8 mouse cellular contexts compared by ENCODE assay signal in the genomic region with DNA sequence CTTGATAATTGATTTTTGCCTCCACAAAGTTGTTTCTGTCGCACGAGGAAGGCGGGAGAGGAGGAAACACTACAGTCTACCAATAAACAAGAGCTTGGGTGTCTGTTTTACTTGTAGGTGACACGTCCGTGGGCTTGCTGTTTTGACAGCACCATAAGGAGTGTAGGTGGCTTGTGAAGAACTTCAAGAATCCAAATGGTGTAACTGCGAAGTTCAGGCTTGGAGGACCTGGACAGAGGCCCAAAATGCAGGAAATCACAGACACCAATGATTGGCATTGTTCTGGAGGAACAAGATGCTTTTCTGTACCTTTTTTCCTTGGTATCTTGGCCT.
DNase-seq lines count a peak whose midpoint lies in the region; ATAC-seq and TF ChIP-seq lines count a peak whose summit lies in the region.

No protein-coding gene starts in this region.

- peak overlapping the region; percentile 78 for H3K9ac ChIP-seq in heart, embryonic 14.5 days (ENCODE audit: low read length)
- peak overlapping the region; percentile 48 for H3K9ac ChIP-seq in hindbrain, embryonic 14.5 days
- peak overlapping the region; percentile 37 for H3K9ac ChIP-seq in limb, embryonic 15.5 days
- peak overlapping the region; percentile 51 for H3K9ac ChIP-seq in neural tube, embryonic 15.5 days (replicated peaks)

- no peaks in the 10 kb centered on the region for H3K9me3 ChIP-seq in heart, embryonic 14.5 days (ENCODE audit: control insufficient read depth, low read length)
- no peaks in the 10 kb centered on the region for H3K9me3 ChIP-seq in hindbrain, embryonic 14.5 days (ENCODE audit: control insufficient read depth, low read length)
- H3K9me3 ChIP-seq in limb, embryonic 15.5 days: no peaks in the 10 kb centered on the region
- H3K9me3 ChIP-seq in neural tube, embryonic 15.5 days (replicated peaks): no peaks in the 10 kb centered on the region

- no peaks in the 10 kb centered on the region for H3K36me3 ChIP-seq in heart, embryonic 14.5 days (ENCODE audit: control insufficient read depth, insufficient read depth, low read length)
- H3K36me3 ChIP-seq in hindbrain, embryonic 14.5 days (replicated peaks; ENCODE audit: control insufficient read depth, insufficient read depth): no peaks in the 10 kb centered on the region
- no peaks in the 10 kb centered on the region for H3K36me3 ChIP-seq in limb, embryonic 15.5 days
- no peaks in the 10 kb centered on the region for H3K36me3 ChIP-seq in neural tube, embryonic 15.5 days

- peak overlapping the region; percentile 80 to 86 for H3K27ac ChIP-seq in heart, embryonic 14.5 days (replicated peaks in 1 of 2; ENCODE audit: control insufficient read depth in 1 of 2, insufficient read depth in 1 of 2, low read depth in 2 of 2, low read length in 2 of 2)
- H3K27ac ChIP-seq in bone marrow, adult 2 months (ENCODE audit: control insufficient read depth, insufficient read depth, low read depth, low read length, poor library complexity): peak overlapping the region; percentile 86
- H3K27ac ChIP-seq in hindbrain, embryonic 14.5 days: peak overlapping the region; percentile 20; the same call in 1 of the 2 replicates
- peak overlapping the region; percentile 87 for H3K27ac ChIP-seq in limb, embryonic 15.5 days
- peak overlapping the region; percentile 75 for H3K27ac ChIP-seq in neural tube, embryonic 15.5 days (replicated peaks)

- H3K4me3 ChIP-seq in heart, embryonic 14.5 days (ENCODE audit: control insufficient read depth in 1 of 2, insufficient read depth in 1 of 2, low read depth in 1 of 2, low read length in 2 of 2): peak overlapping the region; percentile 55 to 56
- H3K4me3 ChIP-seq in bone marrow, adult 2 months (replicated peaks; ENCODE audit: control insufficient read depth, low read depth, low read length): peak overlapping the region; percentile 83
- peak overlapping the region; percentile 47 for H3K4me3 ChIP-seq in hindbrain, embryonic 14.5 days (replicated peaks; ENCODE audit: low read length)
- peak overlapping the region; percentile 53 for H3K4me3 ChIP-seq in limb, embryonic 15.5 days
- H3K4me3 ChIP-seq in neural tube, embryonic 15.5 days (replicated peaks): peak overlapping the region; percentile 49

- 2% methylated on average over 6 of the region's 6 CpGs for WGBS in heart, embryonic 14.5 days
- under 1% methylated on average over 6 of the region's 6 CpGs for WGBS in bone marrow, adult 2 months
- 4% methylated on average over 6 of the region's 6 CpGs for WGBS in hindbrain, embryonic 14.5 days
- WGBS in limb, embryonic 15.5 days: 3% methylated on average over 6 of the region's 6 CpGs
- 6% methylated on average over 6 of the region's 6 CpGs for WGBS in neural tube, embryonic 15.5 days

- H3K4me1 ChIP-seq in heart, embryonic 14.5 days (ENCODE audit: control insufficient read depth in 2 of 2, insufficient read depth in 2 of 2, low read length in 2 of 2): peaks cover 9 to 41% of the 10 kb centered on the region in 2 experiments
- peaks cover 4% of the 10 kb centered on the region; the same call in 1 of the 2 replicates for H3K4me1 ChIP-seq in bone marrow, adult 2 months (ENCODE audit: control insufficient read depth, insufficient read depth, low read length)
- H3K4me1 ChIP-seq in hindbrain, embryonic 14.5 days (replicated peaks; ENCODE audit: control insufficient read depth, insufficient read depth, low read length): peaks cover 16% of the 10 kb centered on the region
- H3K4me1 ChIP-seq in limb, embryonic 15.5 days: peaks cover 18% of the 10 kb centered on the region
- peaks cover 25% of the 10 kb centered on the region for H3K4me1 ChIP-seq in neural tube, embryonic 15.5 days

- H3K4me2 ChIP-seq in heart, embryonic 14.5 days (ENCODE audit: low read length): peak overlapping the region; percentile 86
- peak overlapping the region; percentile 52 for H3K4me2 ChIP-seq in hindbrain, embryonic 14.5 days (replicated peaks)
- H3K4me2 ChIP-seq in limb, embryonic 15.5 days: peak overlapping the region; percentile 77
- peak overlapping the region; percentile 79 for H3K4me2 ChIP-seq in neural tube, embryonic 15.5 days

- no peak for TF ChIP-seq POLR2A in bone marrow, adult 2 months (IDR thresholded peaks at IDR 0.05; ENCODE audit: borderline replicate concordance, control insufficient read depth, low read depth, low read length)

- no peak for ATAC-seq in heart, embryonic 14.5 days (ENCODE audit: insufficient number of reproducible peaks, insufficient read depth, low FRiP score, low read depth)
- 0 out of 2 replicates have a peak, but pooled peaks have one; percentile 26 for ATAC-seq in hindbrain, embryonic 14.5 days (ENCODE audit: low FRiP score)
- no peak for ATAC-seq in limb, embryonic 15.5 days (ENCODE audit: insufficient number of reproducible peaks, low FRiP score, low TSS enrichment, low read depth)
- ATAC-seq in neural tube, embryonic 15.5 days (ENCODE audit: low FRiP score): peak; percentile 39; the same call in 1 of the 2 replicates

- no peaks in the 10 kb centered on the region for H3K27me3 ChIP-seq in heart, embryonic 14.5 days (ENCODE audit: control insufficient read depth, insufficient read depth, low read length)
- no peaks in the 10 kb centered on the region for H3K27me3 ChIP-seq in hindbrain, embryonic 14.5 days (ENCODE audit: control insufficient read depth, insufficient read depth, low read length)
- no peaks in the 10 kb centered on the region for H3K27me3 ChIP-seq in limb, embryonic 15.5 days
- no peaks in the 10 kb centered on the region for H3K27me3 ChIP-seq in neural tube, embryonic 15.5 days (replicated peaks)

- TF ChIP-seq CTCF in bone marrow, adult 2 months (IDR thresholded peaks at IDR 0.05; ENCODE audit: control insufficient read depth, insufficient read depth, low read length): no peak

- no peak for DNase-seq in heart, adult 11 months
- DNase-seq in hindbrain, embryonic 14.5 days (ENCODE audit: low spot score): no peak
- no peak for DNase-seq in gastrocnemius, postnatal 10 days
- DNase-seq in B cell, adult 2 months: no peak

Comparison
In these comparisons a context has a peak if more than half of its experiments do, and no peak if none do; other contexts are left out.
1. ATAC-seq: peak in hindbrain, embryonic 14.5 days (single experiment) and neural tube, embryonic 15.5 days (single experiment); none in heart, embryonic 14.5 days (single experiment) and limb, embryonic 15.5 days (single experiment).
2. H3K27ac ChIP-seq: peak in every context shown above with its lines; median percentile 87 in limb, embryonic 15.5 days; 86 in bone marrow, adult 2 months; 83 in heart, embryonic 14.5 days; 75 in neural tube, embryonic 15.5 days; 20 in hindbrain, embryonic 14.5 days.
3. Peak in every context shown above with its lines, with median percentiles within 50 percentile points of each other: H3K4me2 ChIP-seq, H3K4me3 ChIP-seq and H3K9ac ChIP-seq.